Mouse (Mus musculus) kidney, adult 2 months (tissue): ENCODE measurements at regions not wholly inside any gene's neighbourhood (a gene's known extent, or its start where the extent isn't known, plus 50 kb on each side); places are given as distances from the start of the nearest gene placed in this dataset.

Experiments used
- CTCF ChIP-seq: fragments of 200-500 bp; conservative IDR thresholded peaks from 2 replicates; pipeline ENCODE4 v1.5.1; 2011; ENCODE audit warnings: low read depth, mild to moderate bottlenecking, control low read depth, low read length, moderate library complexity, mixed read lengths; ENCODE audit not compliant: insufficient read depth, insufficient read length
- POLR2A ChIP-seq: fragments of 200-500 bp; IDR thresholded peaks from one replicate; pipeline ENCODE4 v1.6.1; 2011; ENCODE audit warnings: low read depth, low read length, control low read depth

GRCm38 (mm10) chr3:140738654-140739369, 473.3 kb downstream of the Pdha2 start:
- TF ChIP-seq CTCF = no peak
- no peak for TF ChIP-seq POLR2A
